Mouse (Mus musculus) bone marrow, adult 2 months (tissue): ENCODE measurements around the gene Zfhx2.

Experiments
- CTCF ChIP-seq: fragments of 200-500 bp; IDR thresholded peaks from 2 replicates; pipeline ENCODE4 v1.5.1; 2011; ENCODE audit warnings: low read length, control low read depth; ENCODE audit not compliant: control insufficient read depth, insufficient read depth
- POLR2A ChIP-seq: fragments of 200-500 bp; IDR thresholded peaks from 2 replicates; pipeline ENCODE4 v1.6.1; 2011; ENCODE audit warnings: low read depth, mild to moderate bottlenecking, control low read depth, low read length, borderline replicate concordance; ENCODE audit not compliant: control insufficient read depth

- TF ChIP-seq CTCF = no peak
- no peak for TF ChIP-seq POLR2A
Measured at GRCm38 (mm10) chr14:55020394-55020793, 71.7 kb downstream of the Zfhx2 start.
